Mouse (Mus musculus) stomach, embryonic 14.5 days (tissue): ENCODE results near the gene Zfhx3. TPM values are rescaled to one million over a fixed set of nuclear protein-coding genes. Genes with fewer than 3 reads are reported as not detected.

Experiments used
- ATAC-seq: fragments of 200-750 bp; cut with Nextera tagmentation; 2 replicates; pipeline ENCODE4 v1.8.0; 2017; ENCODE audit warnings: low read depth, moderate TSS enrichment; ENCODE audit not compliant: insufficient number of reproducible peaks, insufficient read depth, low FRiP score
- H3K27ac ChIP-seq: fragments of 300-500 bp; sonication (generic); 2 replicates; pipeline ENCODE4 v1.5.1; 2014; ENCODE audit warnings: mild to moderate bottlenecking, low read length, moderate library complexity, mixed read lengths
- H3K27me3 ChIP-seq: fragments of 300-500 bp; sonication (generic); 2 replicates; pipeline ENCODE4 v1.6.1; 2014; ENCODE audit warnings: low read length, control low read depth, mixed read lengths; ENCODE audit not compliant: control insufficient read depth, insufficient read depth
- H3K36me3 ChIP-seq: fragments of 300-500 bp; sonication (generic); 2 replicates; pipeline ENCODE4 v1.6.1; 2014; ENCODE audit warnings: mild to moderate bottlenecking, control low read depth, low read length, moderate library complexity, mixed read lengths; ENCODE audit not compliant: control insufficient read depth, insufficient read depth
- H3K4me1 ChIP-seq: fragments of 300-500 bp; sonication (generic); 2 replicates; pipeline ENCODE4 v1.6.1; 2014; ENCODE audit warnings: low read length, control low read depth, mixed read lengths; ENCODE audit not compliant: control insufficient read depth, insufficient read depth
- H3K4me2 ChIP-seq: fragments of 300-500 bp; sonication (generic); replicated peaks from 2 replicates; pipeline ENCODE4 v1.6.1; 2014; ENCODE audit warnings: low read depth, low read length, control low read depth
- H3K4me3 ChIP-seq: fragments of 300-500 bp; sonication (generic); 2 replicates; pipeline ENCODE4 v1.5.1; 2014; ENCODE audit warnings: low read depth, low read length, control low read depth
- H3K9ac ChIP-seq: fragments of 300-500 bp; sonication (generic); replicated peaks from 2 replicates; pipeline ENCODE4 v1.6.1; 2014; ENCODE audit warnings: low read depth, mild to moderate bottlenecking, control low read depth, low read length, moderate library complexity, mixed read lengths
- H3K9me3 ChIP-seq: fragments of 300-500 bp; sonication (generic); 2 replicates; pipeline ENCODE4 v1.6.1; 2016; ENCODE audit warnings: low read depth, low read length, control low read depth; ENCODE audit not compliant: control insufficient read depth
- WGBS: fragments of 180-500 bp; shearing (Covaris S2); extraction: QIAGEN DNeasy Blood & Tissue Kit; methylation state at CpG from one replicate; pipeline ENCODE4 v1.1.7; 2014; 5-methylcytosine and 5-hydroxymethylcytosine counted together
- polyA plus RNA-seq: library from polyadenylated mRNA; unstranded; fragments of >200 nt; fragmentation: Nextera tagmentation; extraction: Ambion mirVana; gene quantifications from 2 replicates; pipeline ENCODE4 v1.2.1, GENCODE M21; 2014

Gene Zfhx3
- polyA plus RNA-seq, 1 experiment from 2014 or later: 25.4 TPM

GRCm38 (mm10) chr8:108819826-108820225 is 877.4 kb downstream of the Zfhx3 start:
- H3K9me3 ChIP-seq: no peaks in the 10 kb centered on the region
- peak overlapping the region; percentile 52; the same call in 1 of the 2 replicates for H3K27ac ChIP-seq
- peaks cover 50% of the 10 kb centered on the region for H3K4me1 ChIP-seq
- H3K4me3 ChIP-seq: no peak overlapping the region
- no peak overlapping the region for H3K9ac ChIP-seq
- peak; percentile 66 for ATAC-seq
- H3K27me3 ChIP-seq: no peaks in the 10 kb centered on the region
- H3K4me2 ChIP-seq: peak overlapping the region; percentile 23; the same call in 1 of the 2 replicates
- peaks cover 3% of the 10 kb centered on the region; the same call in 1 of the 2 replicates for H3K36me3 ChIP-seq
- 10% methylated on average over 3 of the region's 3 CpGs for WGBS

GRCm38 (mm10) chr8:108820634-108821033 is 878.2 kb downstream of the Zfhx3 start:
- ATAC-seq: peak; percentile 62
- H3K4me3 ChIP-seq: no peak overlapping the region
- WGBS: 34% methylated on average over 6 of the region's 6 CpGs

GRCm38 (mm10) chr8:108822841-108823266 is 880.4 kb downstream of the Zfhx3 start:
- Histone ChIP-seq H3K4me3 (no peak overlapping the region), H3K27me3 (no peaks in the 10 kb centered on the region), H3K9me3 (no peaks in the 10 kb centered on the region), H3K9ac (no peak overlapping the region), H3K36me3 (no peaks in the 10 kb centered on the region), H3K27ac (peak overlapping the region; percentile 48; the same call in 1 of the 2 replicates), H3K4me2 (0 out of 2 replicates have a peak overlapping the region, but pooled peaks have one; percentile 10), H3K4me1 (peaks cover 46% of the 10 kb centered on the region)
- ATAC-seq: no peak
- WGBS: 17% methylated on average over 15 of the region's 15 CpGs

More at GRCm38 (mm10) chr8:108820634-108821033, 878.2 kb downstream of the Zfhx3 start:
- Histone ChIP-seq H3K9me3 (no peaks in the 10 kb centered on the region), H3K4me1 (peaks cover 50% of the 10 kb centered on the region), H3K4me2 (peak overlapping the region; percentile 23; the same call in 1 of the 2 replicates), H3K36me3 (no peaks in the 10 kb centered on the region), H3K27me3 (no peaks in the 10 kb centered on the region), H3K27ac (no peak overlapping the region), H3K9ac (no peak overlapping the region)

GRCm38 (mm10) chr8:108824049-108824448 is 881.6 kb downstream of the Zfhx3 start:
- Histone ChIP-seq H3K4me3 (no peak overlapping the region), H3K27ac (no peak overlapping the region), H3K36me3 (no peaks in the 10 kb centered on the region), H3K4me1 (peaks cover 44% of the 10 kb centered on the region), H3K9me3 (no peaks in the 10 kb centered on the region), H3K9ac (no peak overlapping the region), H3K27me3 (no peaks in the 10 kb centered on the region), H3K4me2 (no peak overlapping the region)
- WGBS: 86% methylated on average over 4 of the region's 4 CpGs
- ATAC-seq: no peak

- Histone ChIP-seq H3K4me3 (no peak overlapping the region), H3K36me3 (no peaks in the 10 kb centered on the region), H3K4me1 (peaks cover 28% of the 10 kb centered on the region), H3K27ac (no peak overlapping the region; the same call in 1 of the 2 replicates), H3K4me2 (no peak overlapping the region), H3K9ac (no peak overlapping the region), H3K27me3 (no peaks in the 10 kb centered on the region), H3K9me3 (no peaks in the 10 kb centered on the region)
- ATAC-seq: no peak
- 60% methylated on average over 4 of the region's 4 CpGs for WGBS
Observed at GRCm38 (mm10) chr8:108826414-108826813, 884.0 kb downstream of the Zfhx3 start.

- H3K27ac ChIP-seq: no peak overlapping the region
- no peak overlapping the region for H3K4me2 ChIP-seq
- no peaks in the 10 kb centered on the region for H3K27me3 ChIP-seq
- H3K9ac ChIP-seq: no peak overlapping the region
- 46% methylated on average over 15 of the region's 15 CpGs for WGBS
- H3K9me3 ChIP-seq: no peaks in the 10 kb centered on the region
- ATAC-seq: peak; percentile 34; the same call in 1 of the 2 replicates
- no peak overlapping the region for H3K4me3 ChIP-seq
- H3K4me1 ChIP-seq: peaks cover 23% of the 10 kb centered on the region
- no peaks in the 10 kb centered on the region for H3K36me3 ChIP-seq
Observed at GRCm38 (mm10) chr8:108827428-108827827, 885.0 kb downstream of the Zfhx3 start.

GRCm38 (mm10) chr8:108829305-108829717 is 886.9 kb downstream of the Zfhx3 start:
- 28% methylated on average over 12 of the region's 12 CpGs for WGBS
- Histone ChIP-seq H3K4me2 (no peak overlapping the region), H3K4me3 (no peak overlapping the region), H3K36me3 (no peaks in the 10 kb centered on the region), H3K4me1 (peaks cover 7% of the 10 kb centered on the region; the same call in 1 of the 2 replicates), H3K9ac (no peak overlapping the region), H3K9me3 (no peaks in the 10 kb centered on the region), H3K27me3 (no peaks in the 10 kb centered on the region), H3K27ac (0 out of 2 replicates have a peak overlapping the region, but pooled peaks have one; percentile 4)
- peak; percentile 64; the same call in 1 of the 2 replicates for ATAC-seq

GRCm38 (mm10) chr8:108835143-108835542 is 892.7 kb downstream of the Zfhx3 start:
- H3K36me3 ChIP-seq: no peaks in the 10 kb centered on the region
- no peak overlapping the region for H3K4me2 ChIP-seq
- H3K9ac ChIP-seq: no peak overlapping the region
- no peaks in the 10 kb centered on the region for H3K9me3 ChIP-seq
- ATAC-seq: no peak
- H3K4me3 ChIP-seq: no peak overlapping the region
- H3K27ac ChIP-seq: no peak overlapping the region
- H3K27me3 ChIP-seq: no peaks in the 10 kb centered on the region
- peaks cover 4% of the 10 kb centered on the region; the same call in 1 of the 2 replicates for H3K4me1 ChIP-seq
- 85% methylated on average over 11 of the region's 11 CpGs for WGBS

- no peaks in the 10 kb centered on the region for H3K27me3 ChIP-seq
- H3K9ac ChIP-seq: no peak overlapping the region
- no peak overlapping the region for H3K4me3 ChIP-seq
- H3K4me2 ChIP-seq: no peak overlapping the region
- ATAC-seq: no peak
- H3K4me1 ChIP-seq: peaks cover 4% of the 10 kb centered on the region; the same call in 1 of the 2 replicates
- no peak overlapping the region for H3K27ac ChIP-seq
- no peaks in the 10 kb centered on the region for H3K36me3 ChIP-seq
- H3K9me3 ChIP-seq: no peaks in the 10 kb centered on the region
- 29% methylated on average over 10 of the region's 10 CpGs for WGBS
Observed at GRCm38 (mm10) chr8:108837788-108838187, 895.3 kb downstream of the Zfhx3 start.
